Mouse (Mus musculus) splenic B cell, adult 2 months (primary cell): ENCODE data around the gene Tmem88.

Experiments used
- DNase-seq: peaks from one replicate; pipeline ENCODE4 v3.0.0-alpha.2; 2011; ENCODE audit warnings: low read depth, low spot score
- H3K27me3 ChIP-seq: 2 replicates; pipeline ENCODE4 v1.6.1; 2012; ENCODE audit warnings: mild to moderate bottlenecking, low read length, moderate library complexity, mixed read lengths; ENCODE audit not compliant: control insufficient read depth, poor library complexity, insufficient read depth, severe bottlenecking
- H3K36me3 ChIP-seq: 2 replicates; pipeline ENCODE4 v1.6.1; 2012; ENCODE audit warnings: mild to moderate bottlenecking, low read length, moderate library complexity, mixed read lengths; ENCODE audit not compliant: control insufficient read depth, poor library complexity, insufficient read depth, severe bottlenecking

Tmem88 gene

GRCm38 (mm10) chr11:69388680-69389079 is 9.4 kb downstream of the Tmem88 start:
- H3K36me3 ChIP-seq: no peaks in the 10 kb centered on the region
- no peak for DNase-seq
- no peaks in the 10 kb centered on the region for H3K27me3 ChIP-seq

- H3K36me3 ChIP-seq: no peaks in the 10 kb centered on the region
- no peak for DNase-seq
- no peaks in the 10 kb centered on the region for H3K27me3 ChIP-seq
Observed at GRCm38 (mm10) chr11:69386758-69387157, 11.3 kb downstream of the Tmem88 start.

- no peak for DNase-seq
- Histone ChIP-seq H3K27me3 (no peaks in the 10 kb centered on the region), H3K36me3 (no peaks in the 10 kb centered on the region)
Observed at GRCm38 (mm10) chr11:69384979-69385378, 13.1 kb downstream of the Tmem88 start.

GRCm38 (mm10) chr11:69382478-69383105 is 15.4 kb downstream of the Tmem88 start:
- no peaks in the 10 kb centered on the region for H3K36me3 ChIP-seq
- DNase-seq: no peak
- no peaks in the 10 kb centered on the region for H3K27me3 ChIP-seq

- Histone ChIP-seq H3K27me3 (no peaks in the 10 kb centered on the region), H3K36me3 (no peaks in the 10 kb centered on the region)
- DNase-seq: no peak
Observed at GRCm38 (mm10) chr11:69381356-69381755, 16.7 kb downstream of the Tmem88 start.

GRCm38 (mm10) chr11:69379600-69379999 is 18.4 kb downstream of the Tmem88 start:
- Histone ChIP-seq H3K36me3 (no peaks in the 10 kb centered on the region), H3K27me3 (no peaks in the 10 kb centered on the region)
- DNase-seq: no peak

GRCm38 (mm10) chr11:69377766-69378165 is 20.3 kb downstream of the Tmem88 start:
- no peaks in the 10 kb centered on the region for H3K27me3 ChIP-seq
- H3K36me3 ChIP-seq: 0 out of 2 replicates have a peak, but pooled peaks cover 2% of the 10 kb centered on the region
- no peak for DNase-seq

- DNase-seq: no peak
- Histone ChIP-seq H3K36me3 (0 out of 2 replicates have a peak, but pooled peaks cover 2% of the 10 kb centered on the region), H3K27me3 (no peaks in the 10 kb centered on the region)
Observed at GRCm38 (mm10) chr11:69375646-69376045, 22.4 kb downstream of the Tmem88 start.

- H3K27me3 ChIP-seq: no peaks in the 10 kb centered on the region
- H3K36me3 ChIP-seq: 0 out of 2 replicates have a peak, but pooled peaks cover 2% of the 10 kb centered on the region
- DNase-seq: no peak
Observed at GRCm38 (mm10) chr11:69373223-69373965, 24.6 kb downstream of the Tmem88 start.

- no peaks in the 10 kb centered on the region for H3K27me3 ChIP-seq
- peak; percentile 60 for DNase-seq
- 0 out of 2 replicates have a peak, but pooled peaks cover 2% of the 10 kb centered on the region for H3K36me3 ChIP-seq
Observed at GRCm38 (mm10) chr11:69372780-69373170, 25.3 kb downstream of the Tmem88 start.

GRCm38 (mm10) chr11:69372056-69372779 is 25.8 kb downstream of the Tmem88 start:
- DNase-seq: no peak
- H3K36me3 ChIP-seq: 0 out of 2 replicates have a peak, but pooled peaks cover 2% of the 10 kb centered on the region
- H3K27me3 ChIP-seq: no peaks in the 10 kb centered on the region

- DNase-seq: no peak
- Histone ChIP-seq H3K27me3 (no peaks in the 10 kb centered on the region), H3K36me3 (0 out of 2 replicates have a peak, but pooled peaks cover 2% of the 10 kb centered on the region)
Observed at GRCm38 (mm10) chr11:69371601-69372000, 26.4 kb downstream of the Tmem88 start.

- Histone ChIP-seq H3K36me3 (0 out of 2 replicates have a peak, but pooled peaks cover 2% of the 10 kb centered on the region), H3K27me3 (no peaks in the 10 kb centered on the region)
- no peak for DNase-seq
Observed at GRCm38 (mm10) chr11:69370817-69371215, 27.2 kb downstream of the Tmem88 start.

- H3K27me3 ChIP-seq: no peaks in the 10 kb centered on the region
- no peak for DNase-seq
- H3K36me3 ChIP-seq: 0 out of 2 replicates have a peak, but pooled peaks cover 2% of the 10 kb centered on the region
Observed at GRCm38 (mm10) chr11:69369990-69370816, 27.8 kb downstream of the Tmem88 start.
